In genomic region chr8:83562669-83563068, GRCm38 (mm10) we compare ENCODE assay signal across 31 mouse cellular contexts. TPM values are rescaled to one million over a fixed set of nuclear protein-coding genes. Genes with fewer than 3 reads are reported as not detected.
DNase-seq lines count a peak whose midpoint lies in the region; ATAC-seq lines count a peak whose summit lies in the region.
"Had no signal": no experiment of that assay in that cellular context is flagged by ENCODE, and none has a peak within 500 bp of the region (broad histone marks: within the 10 kb centered on the region; RNA-seq: fewer than 3 reads in every experiment).

No protein-coding gene starts in this region.

- 56% methylated on average over 3 of the region's 3 CpGs for WGBS in heart, embryonic 10.5 days
- 33% methylated on average over 3 of the region's 3 CpGs for WGBS in liver, embryonic 12.5 days (ENCODE audit: insufficient replicate concordance)
- 16% methylated on average over 3 of the region's 3 CpGs for WGBS in liver, embryonic 15.5 days (ENCODE audit: insufficient replicate concordance)
- 84% methylated on average over 3 of the region's 3 CpGs for WGBS in forebrain, embryonic 15.5 days

- peak; percentile 72 for DNase-seq in heart, embryonic 10.5 days (ENCODE audit: low spot score)
- no peak for DNase-seq in heart, postnatal 10 days
- no peak for DNase-seq in frontal cortex, postnatal 14 days (ENCODE audit: low spot score in 2 of 2)
- DNase-seq in right cerebral cortex, postnatal 25 days, result no peak
- DNase-seq: adrenal gland, postnatal 10 days; adrenal gland, postnatal 36 days; B cell, adult 2 months; cerebellum, adult 18-20 months; cerebellum, adult 9-10 months; cerebellum, postnatal 14 days; gastrocnemius, adult 2 months; gastrocnemius, postnatal 14 days; heart, adult 18-20 months had no signal

- peak; percentile 59 for ATAC-seq in liver, embryonic 12.5 days
- ATAC-seq in liver, embryonic 15.5 days (ENCODE audit: insufficient read depth), result peak; percentile 47
- peak; percentile 14 for ATAC-seq in megakaryocyte progenitor cell, adult 5-6 weeks (replicated peaks; ENCODE audit: poor library complexity)
- ATAC-seq in forebrain, embryonic 15.5 days (replicated peaks), result no peak
- ATAC-seq: forebrain, embryonic 16.5 days; hindbrain, embryonic 16.5 days; Patski had no signal

- no peaks in the 10 kb centered on the region for H3K27me3 ChIP-seq in heart, embryonic 10.5 days (ENCODE audit: insufficient read depth, poor library complexity, severe bottlenecking)
- no peaks in the 10 kb centered on the region for H3K27me3 ChIP-seq in liver, embryonic 12.5 days (replicated peaks)
- no peaks in the 10 kb centered on the region for H3K27me3 ChIP-seq in liver, embryonic 15.5 days
- no peaks in the 10 kb centered on the region for H3K27me3 ChIP-seq in forebrain, embryonic 15.5 days
- H3K27me3 ChIP-seq: CH12.LX; heart, embryonic 13.5 days; hindbrain, embryonic 13.5 days had no signal

- intact Hi-C loops in heart, postnatal 10 days (cut with DNase I), result no loop called here

- H3K4me1 ChIP-seq in heart, embryonic 10.5 days, result peaks cover 7% of the 10 kb centered on the region
- H3K4me1 ChIP-seq in liver, embryonic 12.5 days, result peaks cover 53% of the 10 kb centered on the region
- H3K4me1 ChIP-seq in liver, embryonic 15.5 days (replicated peaks), result peaks cover 56% of the 10 kb centered on the region
- peaks cover 6% of the 10 kb centered on the region for H3K4me1 ChIP-seq in forebrain, embryonic 15.5 days

- H3K9me3 ChIP-seq in heart, embryonic 10.5 days, result no peaks in the 10 kb centered on the region
- H3K9me3 ChIP-seq in liver, embryonic 12.5 days (replicated peaks), result no peaks in the 10 kb centered on the region
- no peaks in the 10 kb centered on the region for H3K9me3 ChIP-seq in liver, embryonic 15.5 days (replicated peaks)
- no peaks in the 10 kb centered on the region for H3K9me3 ChIP-seq in forebrain, embryonic 15.5 days
- H3K9me3 ChIP-seq: G1E; heart, embryonic 13.5 days; hindbrain, embryonic 10.5 days; hindbrain, embryonic 13.5 days had no signal

- H3K4me3 ChIP-seq in heart, embryonic 10.5 days, result no peak overlapping the region
- H3K4me3 ChIP-seq in liver, embryonic 12.5 days, result no peak overlapping the region
- H3K4me3 ChIP-seq in liver, embryonic 15.5 days (replicated peaks), result no peak overlapping the region
- H3K4me3 ChIP-seq in forebrain, embryonic 15.5 days, result no peak overlapping the region
- H3K4me3 ChIP-seq: gastrocnemius, adult 2 months; heart, embryonic 13.5 days; hindbrain, embryonic 10.5 days; hindbrain, embryonic 13.5 days had no signal

- H3K4me2 ChIP-seq in liver, embryonic 12.5 days, result peak overlapping the region; percentile 49
- peak overlapping the region; percentile 54 for H3K4me2 ChIP-seq in liver, embryonic 15.5 days
- H3K4me2 ChIP-seq in forebrain, embryonic 15.5 days (replicated peaks), result no peak overlapping the region
- H3K4me2 ChIP-seq: heart, embryonic 13.5 days; hindbrain, embryonic 13.5 days had no signal

- H3K27ac ChIP-seq in heart, embryonic 10.5 days, result no peak overlapping the region
- peak overlapping the region; percentile 49; the same call in 1 of the 2 replicates for H3K27ac ChIP-seq in liver, embryonic 12.5 days
- peak overlapping the region; percentile 64 for H3K27ac ChIP-seq in liver, embryonic 15.5 days (replicated peaks)
- no peak overlapping the region for H3K27ac ChIP-seq in forebrain, embryonic 15.5 days (replicated peaks)
- H3K27ac ChIP-seq: gastrocnemius, adult 2 months; heart, embryonic 13.5 days; hindbrain, embryonic 10.5 days; hindbrain, embryonic 13.5 days had no signal

- H3K9ac ChIP-seq in liver, embryonic 12.5 days, result peak overlapping the region; percentile 22
- H3K9ac ChIP-seq in liver, embryonic 15.5 days, result peak overlapping the region; percentile 6; the same call in 1 of the 2 replicates
- H3K9ac ChIP-seq in forebrain, embryonic 15.5 days (replicated peaks), result no peak overlapping the region
- H3K9ac ChIP-seq: heart, embryonic 13.5 days; hindbrain, embryonic 13.5 days had no signal

- no peaks in the 10 kb centered on the region for H3K36me3 ChIP-seq in heart, embryonic 10.5 days
- no peaks in the 10 kb centered on the region for H3K36me3 ChIP-seq in liver, embryonic 12.5 days
- no peaks in the 10 kb centered on the region for H3K36me3 ChIP-seq in liver, embryonic 15.5 days (replicated peaks)
- no peaks in the 10 kb centered on the region for H3K36me3 ChIP-seq in forebrain, embryonic 15.5 days
- H3K36me3 ChIP-seq: G1E; heart, embryonic 13.5 days; hindbrain, embryonic 10.5 days; hindbrain, embryonic 13.5 days had no signal

RNA-seq across cellular contexts. Expression of gene Ndufb7, which starts 3.8 kb away (rescaled TPM):
- 479 and 560 TPM in 2 replicates for polyA plus RNA-seq in heart, embryonic 10.5 days (2016; fragmentation: Nextera tagmentation; extraction: Ambion mirVana)
- total RNA-seq in heart, postnatal 10 days (2021), result 100 to 1,000 TPM; 597 to 620 TPM
- 290 and 291 TPM in 2 replicates for polyA plus RNA-seq in liver, embryonic 12.5 days (2016; fragmentation: Nextera tagmentation; extraction: Ambion mirVana)
- polyA plus RNA-seq in liver, embryonic 15.5 days (2015; fragmentation: Nextera tagmentation; extraction: Ambion mirVana), result 231 and 237 TPM in 2 replicates
- total RNA-seq in megakaryocyte progenitor cell, adult 5-6 weeks (2015), result 158 and 163 TPM in 2 replicates
- 252 and 255 TPM in 2 replicates for total RNA-seq in megakaryocyte progenitor cell, adult 5-6 weeks (2017)
- 327 and 356 TPM in 2 replicates for polyA plus RNA-seq in forebrain, embryonic 15.5 days (2015; fragmentation: Nextera tagmentation; extraction: Ambion mirVana)

RNA-seq across cellular contexts. Expression of gene Olfr370, which starts 27.1 kb away (rescaled TPM):
- polyA plus RNA-seq in heart, embryonic 10.5 days (2016; fragmentation: Nextera tagmentation; extraction: Ambion mirVana), result not detected in 2 replicates
- not detected for total RNA-seq in heart, postnatal 10 days (2021)
- not detected in 2 replicates for polyA plus RNA-seq in liver, embryonic 12.5 days (2016; fragmentation: Nextera tagmentation; extraction: Ambion mirVana)
- not detected in 2 replicates for polyA plus RNA-seq in liver, embryonic 15.5 days (2015; fragmentation: Nextera tagmentation; extraction: Ambion mirVana)
- total RNA-seq in megakaryocyte progenitor cell, adult 5-6 weeks (2015), result not detected in 2 replicates
- total RNA-seq in megakaryocyte progenitor cell, adult 5-6 weeks (2017), result not detected in 2 replicates
- polyA plus RNA-seq in forebrain, embryonic 15.5 days (2015; fragmentation: Nextera tagmentation; extraction: Ambion mirVana), result 0.06 and 0.08 TPM in 2 replicates
- total RNA-seq: adrenal gland, adult 18-20 months; adrenal gland, postnatal 10 days; adrenal gland, postnatal 36 days; CH12.LX; gastrocnemius, adult 2 months; gastrocnemius, postnatal 14 days; gastrocnemius, postnatal 4 days; heart, adult 18-20 months; heart, postnatal 25 days had no signal
- polyA plus RNA-seq: embryonic facial prominence, embryonic 11.5 days; forebrain, embryonic 11.5 days; forebrain, embryonic 16.5 days; G1E; heart, embryonic 13.5 days; heart, embryonic 16.5 days had no signal

RNA-seq across cellular contexts. Expression of gene Tecr, which starts 45.1 kb away (rescaled TPM):
- polyA plus RNA-seq in heart, embryonic 10.5 days (2016; fragmentation: Nextera tagmentation; extraction: Ambion mirVana), result 568 and 608 TPM in 2 replicates
- 100 to 1,000 TPM; 181 to 199 TPM for total RNA-seq in heart, postnatal 10 days (2021)
- 371 and 378 TPM in 2 replicates for polyA plus RNA-seq in liver, embryonic 12.5 days (2016; fragmentation: Nextera tagmentation; extraction: Ambion mirVana)
- polyA plus RNA-seq in liver, embryonic 15.5 days (2015; fragmentation: Nextera tagmentation; extraction: Ambion mirVana), result 329 and 344 TPM in 2 replicates
- 363 and 424 TPM in 2 replicates for total RNA-seq in megakaryocyte progenitor cell, adult 5-6 weeks (2015)
- total RNA-seq in megakaryocyte progenitor cell, adult 5-6 weeks (2017), result 324 and 345 TPM in 2 replicates
- polyA plus RNA-seq in forebrain, embryonic 15.5 days (2015; fragmentation: Nextera tagmentation; extraction: Ambion mirVana), result 683 and 712 TPM in 2 replicates

RNA-seq across cellular contexts. Expression of gene Dnajb1, which starts 45.3 kb away (rescaled TPM):
- 51.9 and 71.5 TPM in 2 replicates for polyA plus RNA-seq in heart, embryonic 10.5 days (2016; fragmentation: Nextera tagmentation; extraction: Ambion mirVana)
- 10 to 100 TPM; 17.5 to 18.0 TPM for total RNA-seq in heart, postnatal 10 days (2021)
- 65.1 and 69.8 TPM in 2 replicates for polyA plus RNA-seq in liver, embryonic 12.5 days (2016; fragmentation: Nextera tagmentation; extraction: Ambion mirVana)
- polyA plus RNA-seq in liver, embryonic 15.5 days (2015; fragmentation: Nextera tagmentation; extraction: Ambion mirVana), result 52.7 and 56.0 TPM in 2 replicates
- total RNA-seq in megakaryocyte progenitor cell, adult 5-6 weeks (2015), result 45.5 and 47.6 TPM in 2 replicates
- 26.2 and 28.0 TPM in 2 replicates for total RNA-seq in megakaryocyte progenitor cell, adult 5-6 weeks (2017)
- polyA plus RNA-seq in forebrain, embryonic 15.5 days (2015; fragmentation: Nextera tagmentation; extraction: Ambion mirVana), result 59.8 and 63.0 TPM in 2 replicates

Comparison
In these comparisons a context has a peak if more than half of its experiments do, and no peak if none do; other contexts are left out.
1. H3K27ac ChIP-seq: peak in liver, embryonic 12.5 days (single experiment) and liver, embryonic 15.5 days (single experiment); none in heart, embryonic 10.5 days (single experiment) and forebrain, embryonic 15.5 days (single experiment).